Mouse (Mus musculus) embryonic facial prominence, embryonic 11.5 days (tissue): ENCODE measurements at regions not wholly inside any gene's neighbourhood (a gene's known extent, or its start where the extent isn't known, plus 50 kb on each side); places are given as distances from the start of the nearest gene placed in this dataset.

Source experiments
- ATAC-seq: fragments of 200-750 bp; cut with Nextera tagmentation; replicated peaks from 2 replicates; pipeline ENCODE4 v1.8.0; 2017; ENCODE audit warnings: low read depth; ENCODE audit not compliant: insufficient number of reproducible peaks, low FRiP score, low TSS enrichment
- DNase-seq: peaks from one replicate; pipeline ENCODE4 v3.0.0-alpha.2; 2015; ENCODE audit warnings: low spot score
- H3K27ac ChIP-seq: fragments of 300-500 bp; sonication (generic); replicated peaks from 2 replicates; pipeline ENCODE4 v1.5.1; 2014; ENCODE audit warnings: mild to moderate bottlenecking, low read depth, low read length, control low read depth
- H3K27me3 ChIP-seq: fragments of 300-500 bp; sonication (generic); 2 replicates; pipeline ENCODE4 v1.6.1; 2014; ENCODE audit warnings: mild to moderate bottlenecking, low read length, moderate library complexity, mixed read lengths; ENCODE audit not compliant: control insufficient read depth, insufficient read depth
- H3K36me3 ChIP-seq: fragments of 300-500 bp; sonication (generic); replicated peaks from 2 replicates; pipeline ENCODE4 v1.6.1; 2014; ENCODE audit warnings: low read depth, mild to moderate bottlenecking, low read length, moderate library complexity, mixed read lengths; ENCODE audit not compliant: control insufficient read depth, insufficient read depth
- H3K4me1 ChIP-seq: fragments of 300-500 bp; sonication (generic); 2 replicates; pipeline ENCODE4 v1.6.1; 2014; ENCODE audit warnings: low read length, mixed read lengths; ENCODE audit not compliant: control insufficient read depth, insufficient read depth
- H3K4me2 ChIP-seq: fragments of 300-500 bp; sonication (generic); 2 replicates; pipeline ENCODE4 v1.6.1; 2014; ENCODE audit warnings: low read depth, mild to moderate bottlenecking, control low read depth, low read length, moderate library complexity
- H3K4me3 ChIP-seq: fragments of 300-500 bp; sonication (generic); 2 replicates; pipeline ENCODE4 v1.5.1; 2014; ENCODE audit warnings: low read depth, low read length, control low read depth
- H3K9ac ChIP-seq: fragments of 300-500 bp; sonication (generic); replicated peaks from 2 replicates; pipeline ENCODE4 v1.6.1; 2014; ENCODE audit warnings: mild to moderate bottlenecking, control low read depth, low read length
- H3K9me3 ChIP-seq: fragments of 300-500 bp; sonication (generic); replicated peaks from 2 replicates; pipeline ENCODE4 v1.6.1; 2016; ENCODE audit warnings: mild to moderate bottlenecking, low read length, inconsistent platforms, mixed read lengths; ENCODE audit not compliant: control insufficient read depth
- WGBS: fragments of 180-500 bp; shearing (Covaris S2); extraction: QIAGEN DNeasy Blood & Tissue Kit; methylation state at CpG from one replicate; pipeline ENCODE4 v1.1.7; 2014; 5-methylcytosine and 5-hydroxymethylcytosine counted together

- Histone ChIP-seq H3K4me1 (no peaks in the 10 kb centered on the region), H3K4me2 (no peak overlapping the region), H3K9ac (no peak overlapping the region), H3K27me3 (no peaks in the 10 kb centered on the region), H3K4me3 (no peak overlapping the region), H3K27ac (no peak overlapping the region), H3K36me3 (no peaks in the 10 kb centered on the region), H3K9me3 (no peaks in the 10 kb centered on the region)
- no peak for DNase-seq
- ATAC-seq: no peak
- WGBS: 94% methylated on average over 3 of the region's 3 CpGs
Observed at GRCm38 (mm10) chr6:120614526-120614925, 51.6 kb upstream of the Cecr2 start.

GRCm38 (mm10) chr6:120612346-120612745, 53.8 kb upstream of the Cecr2 start:
- H3K4me2 ChIP-seq: no peak overlapping the region
- no peak overlapping the region for H3K27ac ChIP-seq
- H3K9me3 ChIP-seq: no peaks in the 10 kb centered on the region
- ATAC-seq: no peak
- H3K4me3 ChIP-seq: no peak overlapping the region
- no peaks in the 10 kb centered on the region for H3K36me3 ChIP-seq
- H3K9ac ChIP-seq: no peak overlapping the region
- no peaks in the 10 kb centered on the region for H3K27me3 ChIP-seq
- H3K4me1 ChIP-seq: no peaks in the 10 kb centered on the region
- WGBS: 79% methylated on average over 7 of the region's 7 CpGs
- DNase-seq: no peak

GRCm38 (mm10) chr6:120609858-120610257, 56.3 kb upstream of the Cecr2 start:
- 74% methylated on average over 4 of the region's 4 CpGs for WGBS
- ATAC-seq (no peak), DNase-seq (no peak)
- Histone ChIP-seq H3K27me3 (no peaks in the 10 kb centered on the region), H3K4me3 (no peak overlapping the region), H3K9me3 (no peaks in the 10 kb centered on the region), H3K9ac (no peak overlapping the region), H3K4me1 (no peaks in the 10 kb centered on the region), H3K27ac (no peak overlapping the region), H3K36me3 (no peaks in the 10 kb centered on the region), H3K4me2 (no peak overlapping the region)

GRCm38 (mm10) chr6:120605471-120605870, 60.7 kb upstream of the Cecr2 start:
- DNase-seq: no peak
- H3K4me1 ChIP-seq: no peaks in the 10 kb centered on the region
- H3K4me3 ChIP-seq: no peak overlapping the region
- H3K9ac ChIP-seq: no peak overlapping the region
- no peaks in the 10 kb centered on the region for H3K9me3 ChIP-seq
- H3K4me2 ChIP-seq: no peak overlapping the region
- H3K27ac ChIP-seq: no peak overlapping the region
- H3K36me3 ChIP-seq: no peaks in the 10 kb centered on the region
- no peak for ATAC-seq
- H3K27me3 ChIP-seq: no peaks in the 10 kb centered on the region
- WGBS: 80% methylated on average over 2 of the region's 2 CpGs

- no peak overlapping the region for H3K27ac ChIP-seq
- no peaks in the 10 kb centered on the region for H3K36me3 ChIP-seq
- DNase-seq (no peak), ATAC-seq (no peak; the same call in 1 of the 2 replicates)
- H3K4me2 ChIP-seq: no peak overlapping the region
- no peak overlapping the region for H3K4me3 ChIP-seq
- no peaks in the 10 kb centered on the region for H3K4me1 ChIP-seq
- H3K27me3 ChIP-seq: no peaks in the 10 kb centered on the region
- H3K9me3 ChIP-seq: no peaks in the 10 kb centered on the region
- H3K9ac ChIP-seq: no peak overlapping the region
- WGBS: 47% methylated on average over 6 of the region's 6 CpGs
Observed at GRCm38 (mm10) chr6:120604020-120604958, 61.9 kb upstream of the Cecr2 start.

GRCm38 (mm10) chr6:120603454-120603853, 62.7 kb upstream of the Cecr2 start:
- 53% methylated on average over 2 of the region's 2 CpGs for WGBS
- no peaks in the 10 kb centered on the region for H3K4me1 ChIP-seq
- ATAC-seq (no peak), DNase-seq (peak; percentile 51)
- no peak overlapping the region for H3K4me3 ChIP-seq
- H3K27ac ChIP-seq: no peak overlapping the region
- H3K9ac ChIP-seq: no peak overlapping the region
- no peaks in the 10 kb centered on the region for H3K9me3 ChIP-seq
- H3K4me2 ChIP-seq: no peak overlapping the region
- no peaks in the 10 kb centered on the region for H3K36me3 ChIP-seq
- no peaks in the 10 kb centered on the region for H3K27me3 ChIP-seq

GRCm38 (mm10) chr6:120600376-120600775, 65.8 kb upstream of the Cecr2 start:
- Histone ChIP-seq H3K9ac (no peak overlapping the region), H3K4me3 (no peak overlapping the region), H3K36me3 (no peaks in the 10 kb centered on the region), H3K9me3 (no peaks in the 10 kb centered on the region), H3K4me2 (no peak overlapping the region), H3K27ac (no peak overlapping the region), H3K4me1 (no peaks in the 10 kb centered on the region), H3K27me3 (no peaks in the 10 kb centered on the region)
- DNase-seq: no peak
- WGBS: 83% methylated on average over 2 of the region's 2 CpGs
- no peak for ATAC-seq

GRCm38 (mm10) chr6:120598471-120598870, 67.4 kb upstream of the Hdhd5 start:
- H3K4me3 ChIP-seq: no peak overlapping the region
- WGBS: 65% methylated on average over 2 of the region's 2 CpGs
- H3K27me3 ChIP-seq: no peaks in the 10 kb centered on the region
- no peaks in the 10 kb centered on the region for H3K36me3 ChIP-seq
- H3K4me2 ChIP-seq: no peak overlapping the region
- no peak for ATAC-seq
- no peak for DNase-seq
- H3K9ac ChIP-seq: no peak overlapping the region
- no peaks in the 10 kb centered on the region for H3K4me1 ChIP-seq
- no peak overlapping the region for H3K27ac ChIP-seq
- no peaks in the 10 kb centered on the region for H3K9me3 ChIP-seq
